Mouse (Mus musculus) CH12.LX (cell line): ENCODE data around the gene Fibp.

Experiments used
- BHLHE40 ChIP-seq: IDR thresholded peaks from 2 replicates; pipeline ENCODE4 v1.6.1; 2011; ENCODE audit warnings: mild to moderate bottlenecking, low read depth, low read length, improper control_type of control experiment
- CTCF ChIP-seq, 2 experiments: IDR thresholded peaks in 1 of 2; conservative IDR thresholded peaks in 1 of 2; 2 replicates each; pipeline ENCODE4 v1.5.1; 2011 to 2012; ENCODE audit warnings: low read depth in 2 of 2, low read length in 2 of 2, improper control_type of control experiment in 1 of 2, inconsistent platforms in 1 of 2, mild to moderate bottlenecking in 1 of 2, moderate library complexity in 1 of 2
- E2F4 ChIP-seq: IDR thresholded peaks from 2 replicates; pipeline ENCODE4 v1.6.1; 2011; ENCODE audit warnings: low read depth, low read length, improper control_type of control experiment; ENCODE audit not compliant: insufficient replicate concordance
- EP300 ChIP-seq: IDR thresholded peaks from 2 replicates; pipeline ENCODE4 v1.6.1; 2011; ENCODE audit warnings: low read length, improper control_type of control experiment
- ETS1 ChIP-seq: conservative IDR thresholded peaks from 2 replicates; pipeline ENCODE4 v1.6.1; 2012; ENCODE audit warnings: low read depth, mild to moderate bottlenecking, inconsistent platforms, low read length, improper control_type of control experiment, moderate library complexity
- GABPA ChIP-seq: IDR thresholded peaks from 2 replicates; pipeline ENCODE4 v1.6.1; 2012; ENCODE audit warnings: low read depth, low read length, improper control_type of control experiment, inconsistent platforms; ENCODE audit not compliant: insufficient replicate concordance
- HCFC1 ChIP-seq: IDR thresholded peaks from 2 replicates; pipeline ENCODE4 v1.6.1; 2012; ENCODE audit warnings: low read depth, mild to moderate bottlenecking, inconsistent platforms, low read length, improper control_type of control experiment
- MAX ChIP-seq: IDR thresholded peaks from 2 replicates; pipeline ENCODE4 v1.6.1; 2011; ENCODE audit warnings: low read length, improper control_type of control experiment
- MXI1 ChIP-seq: IDR thresholded peaks from 2 replicates; pipeline ENCODE4 v1.6.1; 2011; ENCODE audit warnings: mild to moderate bottlenecking, low read depth, low read length, improper control_type of control experiment
- NELFE ChIP-seq: IDR thresholded peaks from 2 replicates; pipeline ENCODE4 v1.6.1; 2011; ENCODE audit warnings: low read depth, low read length, improper control_type of control experiment
- POLR2A ChIP-seq: IDR thresholded peaks from 2 replicates; pipeline ENCODE4 v1.6.1; 2011; ENCODE audit warnings: low read depth, mild to moderate bottlenecking, improper control_type of control experiment, low read length
- USF1 ChIP-seq: IDR thresholded peaks from 2 replicates; pipeline ENCODE4 v1.6.1; 2014; ENCODE audit warnings: low read depth, mild to moderate bottlenecking, inconsistent platforms, low read length, improper control_type of control experiment
- USF2 ChIP-seq: conservative IDR thresholded peaks from 2 replicates; pipeline ENCODE4 v1.6.1; 2011; ENCODE audit warnings: low read depth, low read length, improper control_type of control experiment
- ZKSCAN1 ChIP-seq: IDR thresholded peaks from 2 replicates; pipeline ENCODE4 v1.6.1; 2012; ENCODE audit warnings: low read depth, inconsistent platforms, low read length, improper control_type of control experiment, borderline replicate concordance

DNA sequence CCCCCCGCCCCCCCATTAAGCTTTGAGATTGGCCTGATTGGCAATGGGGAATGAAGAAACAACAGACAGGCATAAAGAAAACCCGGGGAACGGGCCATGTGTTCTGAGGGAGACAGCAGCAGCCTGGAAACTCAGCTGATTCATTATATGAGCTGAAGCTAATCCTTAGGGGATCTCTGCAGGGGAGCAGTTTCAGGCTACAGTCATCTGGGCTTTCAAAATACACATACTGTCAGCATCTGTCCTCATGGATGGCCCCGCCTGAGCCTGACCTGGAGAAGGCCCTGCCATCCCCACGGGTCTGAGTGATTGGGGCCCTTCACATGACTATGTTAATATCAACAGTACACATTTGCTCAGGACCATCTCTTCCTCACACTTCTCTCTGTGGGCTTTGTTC, 11.4 kb downstream of the Fibp start:
- no peak for TF ChIP-seq NELFE
- TF ChIP-seq BHLHE40: no peak
- no peak for TF ChIP-seq MXI1
- TF ChIP-seq CTCF (conservative IDR thresholded peaks at IDR 0.05 in 1 of 2, IDR thresholded peaks at IDR 0.05 in 1 of 2; ENCODE audit: low read depth in 2 of 2, low read length in 2 of 2): no peak
- TF ChIP-seq GABPA: no peak
- no peak for TF ChIP-seq ETS1
- TF ChIP-seq EP300: no peak
- no peak for TF ChIP-seq POLR2A
- no peak for TF ChIP-seq ZKSCAN1
- TF ChIP-seq USF2: no peak
- TF ChIP-seq HCFC1: no peak
- no peak for TF ChIP-seq MAX
- TF ChIP-seq E2F4: no peak
- TF ChIP-seq USF1: no peak
